Mouse (Mus musculus) cortical plate, adult 2 months (tissue): ENCODE measurements around the gene Mrps18a.

ENCODE experiments used
- CTCF ChIP-seq: fragments of 200-500 bp; IDR thresholded peaks from 2 replicates; pipeline ENCODE4 v1.5.1; 2011; ENCODE audit warnings: mild to moderate bottlenecking, control low read depth, low read length; ENCODE audit not compliant: insufficient read depth; ENCODE audit errors: extremely low read depth
- POLR2A ChIP-seq: fragments of 200-500 bp; IDR thresholded peaks from 2 replicates; pipeline ENCODE4 v1.6.1; 2011; ENCODE audit warnings: mild to moderate bottlenecking, low read length, control low read depth; ENCODE audit not compliant: insufficient read depth; ENCODE audit errors: extremely low read depth

GRCm38 (mm10) chr17:46156680-46157079, 45.9 kb downstream of the Mrps18a start:
- no peak for TF ChIP-seq CTCF
- TF ChIP-seq POLR2A: no peak
